Mouse (Mus musculus) liver, adult 2 months (tissue): Measurements from ENCODE around the gene Cma1. TPM values are rescaled to one million over a fixed set of nuclear protein-coding genes. Genes with fewer than 3 reads are reported as not detected.
"Not testable (repeated sequence)": the region's sequence is repeated elsewhere in the genome, so short reads cannot be mapped to it uniquely, and the experiment has no call there.

Experiments
- DNase-seq: peaks from one replicate; pipeline ENCODE4 v3.0.0-alpha.2; 2011; ENCODE audit warnings: low read depth, low spot score; ENCODE audit errors: extremely low read depth
- H3K27ac ChIP-seq: fragments of 200-500 bp; replicated peaks from 2 replicates; pipeline ENCODE4 v1.5.1; 2012; ENCODE audit warnings: low read depth, mild to moderate bottlenecking, control low read depth, inconsistent platforms, low read length; ENCODE audit not compliant: insufficient read depth
- H3K27me3 ChIP-seq: fragments of 200-500 bp; 2 replicates; pipeline ENCODE4 v1.6.1; 2012; ENCODE audit warnings: mild to moderate bottlenecking, moderate library complexity, low read length, inconsistent platforms; ENCODE audit not compliant: control insufficient read depth, insufficient read depth
- H3K36me3 ChIP-seq: fragments of 200-500 bp; 2 replicates; pipeline ENCODE4 v1.6.1; 2012; ENCODE audit warnings: low read length, inconsistent platforms; ENCODE audit not compliant: control insufficient read depth, insufficient read depth
- H3K4me1 ChIP-seq: fragments of 200-500 bp; 2 replicates; pipeline ENCODE4 v1.6.1; 2011; ENCODE audit warnings: low read length; ENCODE audit not compliant: control insufficient read depth, insufficient read depth
- H3K4me3 ChIP-seq: fragments of 200-500 bp; 2 replicates; pipeline ENCODE4 v1.5.1; 2011; ENCODE audit warnings: low read depth, mild to moderate bottlenecking, control low read depth, low read length, moderate library complexity; ENCODE audit not compliant: insufficient read depth
- H3K79me2 ChIP-seq: fragments of 200-500 bp; 2 replicates; pipeline ENCODE4 v1.6.1; 2012; ENCODE audit warnings: inconsistent platforms, mild to moderate bottlenecking, low read length, moderate library complexity; ENCODE audit not compliant: control insufficient read depth, insufficient read depth
- H3K9ac ChIP-seq: fragments of 200-500 bp; 2 replicates; pipeline ENCODE4 v1.6.1; 2012; ENCODE audit warnings: low read depth, mild to moderate bottlenecking, control low read depth, inconsistent platforms, low read length
- CTCF ChIP-seq: fragments of 200-500 bp; IDR thresholded peaks from 2 replicates; pipeline ENCODE4 v1.5.1; 2011; ENCODE audit warnings: low read depth, low read length, control low read depth
- POLR2A ChIP-seq: fragments of 200-500 bp; IDR thresholded peaks from 2 replicates; pipeline ENCODE4 v1.6.1; 2011; ENCODE audit warnings: low read length, control low read depth; ENCODE audit not compliant: insufficient read depth; ENCODE audit errors: extremely low read depth
- WGBS: fragments of 180-500 bp; shearing (Covaris S2); methylation state at CpG from one replicate; pipeline ENCODE4 v1.1.7; 2018; 5-methylcytosine and 5-hydroxymethylcytosine counted together
- polyA plus RNA-seq: library from polyadenylated mRNA; depleted of rRNA; stranded (reverse); fragments of >200 nt; gene quantifications from 2 replicates; pipeline ENCODE4 v1.2.3, GENCODE M21; 2012; rRNA removed
- total RNA-seq: library from RNA; depleted of rRNA; stranded (reverse); fragments of >200 nt; gene quantifications from 2 replicates; pipeline ENCODE4 v1.2.3, GENCODE M21; 2014; rRNA removed

The Cma1 gene
- total RNA-seq (not detected in 2 replicates), polyA plus RNA-seq (not detected in 2 replicates)

DNA sequence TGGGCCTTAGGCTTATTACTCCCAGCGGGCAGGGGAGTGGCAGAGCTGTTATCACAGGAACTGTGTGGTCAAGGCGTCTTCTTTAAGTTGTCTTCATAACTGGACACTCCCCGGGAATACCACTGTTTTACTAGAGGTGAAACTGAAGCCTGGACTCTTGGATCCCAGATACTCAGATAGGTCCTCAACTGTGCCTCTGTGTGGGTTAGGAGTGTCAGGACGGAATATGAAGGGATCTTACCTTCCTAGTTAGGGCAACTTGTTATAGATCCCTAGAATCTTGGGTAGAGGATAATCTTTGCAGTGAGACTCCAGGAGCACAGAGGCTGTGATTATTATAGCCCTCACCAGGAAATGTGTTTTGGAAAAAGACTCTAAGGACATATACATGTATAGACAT lies at the start of gene Cma1:
Gene Cma1, minus strand, starts transcription at position 101 of the 400 bp plus-strand sequence.
- TF ChIP-seq CTCF = no peak
- TF ChIP-seq POLR2A = no peak
- no peak for DNase-seq
- H3K4me3 ChIP-seq = no peak within 1 kb of the TSS
- no peak within 1 kb of the TSS for H3K27ac ChIP-seq
- no peaks in the 10 kb centered on the region for H3K36me3 ChIP-seq
- no peaks in the 10 kb centered on the region; the same call in 1 of the 2 replicates for H3K4me1 ChIP-seq
- no peaks in the 10 kb centered on the region for H3K27me3 ChIP-seq
- H3K9ac ChIP-seq = no peak within 1 kb of the TSS
- H3K79me2 ChIP-seq = no peaks in the 10 kb centered on the region
- 76% methylated on average over 4 of the region's 4 CpGs for WGBS

DNA sequence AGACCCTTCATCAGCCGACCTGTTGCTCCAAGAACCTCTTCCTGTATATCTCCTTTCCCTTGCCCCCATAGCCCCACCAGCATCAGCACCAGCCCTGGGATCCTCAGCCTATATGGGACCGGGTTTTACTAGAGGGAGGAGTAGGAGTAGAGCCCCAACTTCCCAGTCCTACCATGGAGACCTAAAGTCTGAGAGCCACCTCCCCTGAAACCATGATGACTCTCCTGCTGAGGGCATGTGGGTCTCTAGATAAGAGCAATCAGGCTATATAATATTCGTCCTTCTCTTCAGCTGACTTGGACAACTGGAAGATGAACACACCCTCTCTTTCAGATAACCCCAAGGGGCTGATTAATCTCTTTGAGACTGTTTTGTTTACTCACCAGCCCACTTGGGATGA lies 43.0 kb upstream of the Cma1 start:
- 68% methylated on average over 2 of the region's 3 CpGs for WGBS
- DNase-seq, H3K36me3 ChIP-seq: not testable (repeated sequence)

DNA sequence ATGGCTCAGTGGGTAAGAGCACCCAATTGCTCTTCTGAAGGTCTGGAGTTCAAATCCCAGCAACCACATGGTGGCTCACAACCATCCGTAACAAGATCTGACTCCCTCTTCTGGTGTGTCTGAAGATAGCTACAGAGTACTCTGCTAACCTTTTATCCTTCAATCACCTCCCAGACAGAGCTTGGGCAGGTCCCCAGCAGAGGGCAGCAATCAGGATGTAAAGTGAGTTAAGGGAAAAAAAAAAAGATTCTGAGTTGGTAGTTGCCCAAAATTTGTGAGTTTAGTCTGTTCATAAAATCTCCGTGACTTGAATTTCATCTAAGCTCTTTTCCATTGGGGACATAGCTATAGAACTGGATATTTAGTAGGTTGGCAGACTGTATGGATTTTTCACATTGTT lies 19.4 kb upstream of the Cma1 start:
- not testable (repeated sequence) for H3K4me1 ChIP-seq, H3K4me3 ChIP-seq, DNase-seq, H3K79me2 ChIP-seq, H3K27me3 ChIP-seq, H3K36me3 ChIP-seq, H3K27ac ChIP-seq, H3K9ac ChIP-seq
- WGBS = 77% methylated on average over 2 of the region's 2 CpGs

More for the DNA sequence above, 43.0 kb upstream of the Cma1 start:
- H3K79me2 ChIP-seq, H3K4me3 ChIP-seq, H3K27me3 ChIP-seq, H3K27ac ChIP-seq, H3K4me1 ChIP-seq, H3K9ac ChIP-seq: not testable (repeated sequence)

DNA sequence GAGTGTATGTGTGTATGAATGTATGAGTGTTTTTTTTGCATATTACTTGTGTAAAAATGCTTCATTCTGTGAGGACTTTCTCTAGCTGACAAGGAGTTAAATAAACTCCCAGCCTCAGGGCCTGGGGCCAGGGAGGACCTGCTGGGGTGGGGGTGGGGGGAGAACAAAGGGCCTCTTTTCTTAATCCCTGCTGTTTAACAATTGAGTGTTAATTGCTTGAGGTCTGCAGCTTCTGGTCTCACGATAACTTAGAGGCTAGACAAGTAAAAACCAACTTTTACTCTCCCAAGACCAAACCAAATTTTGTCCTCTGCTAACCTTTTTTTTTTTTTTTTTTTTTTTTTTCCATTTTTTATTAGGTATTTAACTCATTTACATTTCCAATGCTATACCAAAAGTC lies 18.8 kb upstream of the Cma1 start:
- DNase-seq = no peak
- no peak overlapping the region for H3K9ac ChIP-seq
- no peaks in the 10 kb centered on the region for H3K36me3 ChIP-seq
- no peaks in the 10 kb centered on the region for H3K79me2 ChIP-seq
- TF ChIP-seq POLR2A (no peak), CTCF (no peak)
- no peak overlapping the region for H3K27ac ChIP-seq
- H3K27me3 ChIP-seq = no peaks in the 10 kb centered on the region
- WGBS = 87% methylated on average over 1 of the region's 1 CpGs
- no peak overlapping the region for H3K4me3 ChIP-seq
- H3K4me1 ChIP-seq = no peaks in the 10 kb centered on the region

DNA sequence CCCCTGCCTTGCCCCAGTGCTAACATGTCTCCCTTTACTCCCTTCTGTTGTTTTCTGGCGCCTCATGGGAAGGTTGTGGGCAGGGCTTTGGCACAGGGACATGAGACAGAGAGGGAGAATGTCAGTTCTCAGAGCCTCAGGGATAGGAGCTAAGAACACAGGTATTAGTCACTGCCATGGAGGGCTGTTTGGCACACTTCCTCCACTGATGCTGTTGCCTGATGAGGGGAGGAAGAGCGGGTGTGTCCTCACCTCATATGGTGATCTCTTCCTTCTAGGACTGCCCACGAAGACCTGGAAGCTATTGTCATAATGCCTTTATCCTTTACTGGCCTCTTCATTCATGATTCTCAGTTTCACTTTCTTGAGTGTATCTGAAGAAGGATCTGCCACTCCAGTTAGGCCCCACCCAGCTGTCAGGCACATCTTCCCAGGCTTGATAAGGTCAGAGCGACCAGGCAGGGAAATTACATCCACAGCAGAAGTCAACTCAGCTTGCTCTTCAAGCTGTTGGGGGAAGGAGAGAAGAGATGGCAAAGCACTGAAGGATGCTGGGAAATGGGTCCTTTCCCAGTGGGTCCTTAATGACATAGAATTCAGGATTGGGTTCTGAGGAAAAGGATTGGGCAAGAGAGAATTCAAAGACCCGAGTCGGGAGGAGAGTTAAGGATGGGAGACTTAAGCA lies 6.0 kb upstream of the Cma1 start, which contains the start of gene Cma2:
Gene Cma2, plus strand, starts transcription at position 635 of the 685 bp plus-strand sequence.
- Histone ChIP-seq H3K4me1 (no peaks in the 10 kb centered on the region; the same call in 1 of the 2 replicates), H3K36me3 (no peaks in the 10 kb centered on the region), H3K27me3 (no peaks in the 10 kb centered on the region), H3K27ac (no peak within 1 kb of the TSS), H3K9ac (no peak within 1 kb of the TSS), H3K79me2 (no peaks in the 10 kb centered on the region), H3K4me3 (no peak within 1 kb of the TSS)
- WGBS = 76% methylated on average over 6 of the region's 6 CpGs
- no peak for DNase-seq
- TF ChIP-seq CTCF (no peak), POLR2A (no peak)

DNA sequence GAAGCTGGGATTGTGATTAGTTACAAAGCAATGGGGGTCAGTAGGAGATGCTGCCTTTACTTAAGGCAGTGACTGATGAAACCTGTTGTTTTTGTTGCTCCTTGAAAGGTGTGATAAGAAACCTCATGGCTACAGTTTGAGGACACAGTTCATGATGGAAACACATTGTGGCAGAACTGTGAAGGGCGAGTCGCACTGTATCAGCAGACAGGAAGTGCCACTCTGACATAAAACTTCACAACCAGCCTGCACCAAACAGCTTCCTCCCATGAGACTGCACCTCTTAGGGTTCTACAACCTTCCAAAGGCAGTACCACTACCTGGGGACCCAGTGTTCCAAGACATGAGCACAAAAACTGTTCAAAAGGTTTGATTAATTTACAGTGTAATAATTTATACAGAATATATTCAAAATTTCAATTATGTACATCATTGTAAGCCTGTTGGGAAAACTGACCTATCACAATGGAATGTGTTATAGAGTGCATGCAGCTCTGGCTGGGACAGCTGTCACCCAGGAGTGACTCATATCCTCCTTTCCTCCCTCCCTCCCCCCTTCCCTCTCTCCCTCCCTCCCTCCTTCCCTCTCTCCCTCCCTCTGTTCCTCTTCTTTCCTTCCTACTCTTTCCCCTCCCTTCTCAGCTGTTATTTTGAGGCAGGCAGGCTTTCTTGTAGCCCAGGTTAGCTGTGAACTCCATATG lies 1.9 kb upstream of the Cma1 start:
- Histone ChIP-seq H3K36me3 (no peaks in the 10 kb centered on the region), H3K27ac (no peak overlapping the region), H3K27me3 (no peaks in the 10 kb centered on the region), H3K79me2 (no peaks in the 10 kb centered on the region), H3K4me1 (no peaks in the 10 kb centered on the region; the same call in 1 of the 2 replicates), H3K4me3 (no peak overlapping the region), H3K9ac (no peak overlapping the region)
- DNase-seq = no peak
- TF ChIP-seq POLR2A (no peak), CTCF (no peak)
- 65% methylated on average over 2 of the region's 2 CpGs for WGBS
